Mouse (Mus musculus) liver, embryonic 12.5 days (tissue): ENCODE measurements around the gene Krt19. TPM values are rescaled to one million over a fixed set of nuclear protein-coding genes. Genes with fewer than 3 reads are reported as not detected.

Source experiments
- ATAC-seq: fragments of 200-750 bp; cut with Nextera tagmentation; 2 replicates; pipeline ENCODE4 v1.8.0; 2017; ENCODE audit warnings: moderate number of reproducible peaks, mild to moderate bottlenecking, moderate library complexity
- H3K27ac ChIP-seq: fragments of 300-500 bp; sonication (generic); 2 replicates; pipeline ENCODE4 v1.5.1; 2016; ENCODE audit warnings: mild to moderate bottlenecking
- H3K27me3 ChIP-seq: fragments of 300-500 bp; sonication (generic); replicated peaks from 2 replicates; pipeline ENCODE4 v1.6.1; 2016; ENCODE audit warnings: mild to moderate bottlenecking, moderate library complexity
- H3K36me3 ChIP-seq: fragments of 300-500 bp; sonication (generic); 2 replicates; pipeline ENCODE4 v1.6.1; 2016; ENCODE audit warnings: mild to moderate bottlenecking, moderate library complexity
- H3K4me1 ChIP-seq: fragments of 300-500 bp; sonication (generic); 2 replicates; pipeline ENCODE4 v1.6.1; 2016
- H3K4me2 ChIP-seq: fragments of 300-500 bp; sonication (generic); 2 replicates; pipeline ENCODE4 v1.6.1; 2016; ENCODE audit warnings: mild to moderate bottlenecking, moderate library complexity
- H3K4me3 ChIP-seq: fragments of 300-500 bp; sonication (generic); 2 replicates; pipeline ENCODE4 v1.5.1; 2016; ENCODE audit warnings: mild to moderate bottlenecking, moderate library complexity
- H3K9ac ChIP-seq: fragments of 300-500 bp; sonication (generic); 2 replicates; pipeline ENCODE4 v1.6.1; 2016; ENCODE audit warnings: mild to moderate bottlenecking, moderate library complexity
- H3K9me3 ChIP-seq: fragments of 300-500 bp; sonication (generic); replicated peaks from 2 replicates; pipeline ENCODE4 v1.6.1; 2016; ENCODE audit warnings: mild to moderate bottlenecking, moderate library complexity
- WGBS: fragments of 180-500 bp; shearing (Covaris S2); methylation state at CpG from one replicate; pipeline ENCODE4 v1.1.7; 2016; ENCODE audit not compliant: insufficient replicate concordance; 5-methylcytosine and 5-hydroxymethylcytosine counted together
- polyA plus RNA-seq: library from polyadenylated mRNA; unstranded; fragments of >200 nt; fragmentation: Nextera tagmentation; extraction: Ambion mirVana; gene quantifications from 2 replicates; pipeline ENCODE4 v1.2.1, GENCODE M21; 2016

Gene Krt19
- polyA plus RNA-seq, result 4.0 and 6.7 TPM in 2 replicates

GRCm38 (mm10) chr11:100148615-100149330 is at the start of gene Krt19:
Gene Krt19, minus strand, starts transcription at chr11:100148665.
- H3K27me3 ChIP-seq, result peaks cover 40% of the 10 kb centered on the region
- ATAC-seq, result no peak
- H3K4me1 ChIP-seq, result no peaks in the 10 kb centered on the region; the same call in 1 of the 2 replicates
- no peak within 1 kb of the TSS for H3K4me2 ChIP-seq
- WGBS, result 39% methylated on average over 9 of the region's 9 CpGs
- H3K9ac ChIP-seq, result no peak within 1 kb of the TSS
- H3K4me3 ChIP-seq, result no peak within 1 kb of the TSS
- H3K9me3 ChIP-seq, result no peaks in the 10 kb centered on the region
- H3K27ac ChIP-seq, result no peak within 1 kb of the TSS
- no peaks in the 10 kb centered on the region for H3K36me3 ChIP-seq

DNA sequence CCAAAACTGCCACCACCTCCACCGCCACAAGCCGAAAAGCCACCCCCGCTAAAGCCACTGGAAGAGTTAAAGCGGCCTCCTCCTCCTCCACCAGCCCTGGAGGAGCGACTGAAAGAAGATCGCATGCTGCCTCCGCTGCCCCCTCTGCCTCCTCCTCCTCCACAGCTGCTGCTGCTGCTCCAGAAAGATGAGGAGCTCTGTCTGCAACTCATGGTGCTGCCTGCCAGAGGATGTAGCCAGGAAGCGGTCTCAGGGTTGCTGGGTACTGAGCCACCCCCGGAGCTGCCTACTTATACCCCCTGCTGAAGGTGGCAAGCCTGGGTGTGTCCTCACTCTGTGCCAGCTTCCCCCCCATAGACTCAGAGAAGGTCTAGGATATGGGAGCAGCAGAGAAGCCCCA is 44.5 kb upstream of the Krt19 start, which contains the start of gene Krt9:
Gene Krt9, minus strand, starts transcription at position 255 of the 400 bp plus-strand sequence.
- Histone ChIP-seq H3K4me3 (no peak within 1 kb of the TSS), H3K4me1 (no peaks in the 10 kb centered on the region), H3K9ac (no peak within 1 kb of the TSS), H3K9me3 (no peaks in the 10 kb centered on the region), H3K27ac (no peak within 1 kb of the TSS), H3K36me3 (no peaks in the 10 kb centered on the region), H3K27me3 (no peaks in the 10 kb centered on the region), H3K4me2 (no peak within 1 kb of the TSS)
- no peak for ATAC-seq
- 40% methylated on average over 9 of the region's 9 CpGs for WGBS

DNA sequence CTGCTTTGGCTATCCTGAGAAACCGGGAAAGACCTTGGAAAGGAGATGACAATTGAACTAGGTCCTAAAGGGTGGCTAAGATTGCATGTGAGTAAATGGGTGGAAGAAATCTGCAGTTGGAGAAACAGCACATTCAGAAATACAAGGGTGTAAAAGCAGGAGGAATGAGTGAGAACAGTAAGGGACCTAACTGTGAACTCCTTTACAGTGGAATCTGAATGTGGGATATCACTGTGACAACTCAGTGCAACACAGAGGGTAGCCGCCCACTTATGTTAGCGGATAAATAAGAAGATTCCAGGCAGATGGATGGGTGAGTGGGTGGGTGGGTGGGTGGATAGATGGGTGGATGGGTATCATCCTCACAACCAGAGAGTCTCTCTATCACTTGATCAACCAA is 43.4 kb upstream of the Krt19 start:
- 83% methylated on average over 3 of the region's 3 CpGs for WGBS
- H3K9ac ChIP-seq, result no peak overlapping the region
- H3K27ac ChIP-seq, result no peak overlapping the region
- H3K4me1 ChIP-seq, result no peaks in the 10 kb centered on the region
- no peaks in the 10 kb centered on the region for H3K9me3 ChIP-seq
- H3K27me3 ChIP-seq, result no peaks in the 10 kb centered on the region
- no peak overlapping the region for H3K4me3 ChIP-seq
- no peak overlapping the region for H3K4me2 ChIP-seq
- H3K36me3 ChIP-seq, result no peaks in the 10 kb centered on the region
- no peak for ATAC-seq

GRCm38 (mm10) chr11:100186736-100187135 is 38.3 kb upstream of the Krt19 start:
- Histone ChIP-seq H3K27me3 (no peaks in the 10 kb centered on the region), H3K4me1 (no peaks in the 10 kb centered on the region), H3K9me3 (no peaks in the 10 kb centered on the region), H3K9ac (no peak overlapping the region), H3K4me3 (no peak overlapping the region), H3K4me2 (no peak overlapping the region), H3K36me3 (no peaks in the 10 kb centered on the region), H3K27ac (no peak overlapping the region)
- no peak for ATAC-seq
- 73% methylated on average over 8 of the region's 8 CpGs for WGBS

DNA sequence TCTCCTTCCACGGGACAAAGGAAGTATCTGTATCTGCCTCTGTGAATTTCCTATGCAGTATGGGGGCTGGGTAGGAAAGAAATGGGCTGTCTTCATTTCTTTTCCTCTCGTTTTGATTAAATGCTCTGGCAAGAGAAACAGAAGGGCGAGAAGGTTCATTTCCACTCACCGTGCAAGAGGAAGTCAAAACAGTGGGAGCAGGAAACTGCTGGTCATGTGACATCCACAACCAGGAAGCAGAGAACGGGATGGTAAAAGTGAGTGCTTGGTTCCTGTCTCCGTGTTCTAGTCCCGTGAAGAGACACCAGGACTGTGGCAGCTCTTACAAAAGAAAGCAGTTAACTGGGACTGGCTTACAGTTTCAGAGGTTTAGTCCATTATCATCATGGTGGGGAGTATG is 33.3 kb upstream of the Krt19 start:
- no peak overlapping the region for H3K27ac ChIP-seq
- H3K27me3 ChIP-seq, result no peaks in the 10 kb centered on the region
- 27% methylated on average over 7 of the region's 7 CpGs for WGBS
- no peaks in the 10 kb centered on the region for H3K36me3 ChIP-seq
- H3K4me1 ChIP-seq, result no peaks in the 10 kb centered on the region
- H3K4me3 ChIP-seq, result no peak overlapping the region
- H3K4me2 ChIP-seq, result no peak overlapping the region
- no peaks in the 10 kb centered on the region for H3K9me3 ChIP-seq
- H3K9ac ChIP-seq, result no peak overlapping the region
- ATAC-seq, result no peak

- WGBS, result 64% methylated on average over 3 of the region's 3 CpGs
- Histone ChIP-seq H3K9me3 (no peaks in the 10 kb centered on the region), H3K27ac (no peak overlapping the region), H3K4me3 (no peak overlapping the region), H3K36me3 (no peaks in the 10 kb centered on the region), H3K27me3 (no peaks in the 10 kb centered on the region), H3K4me1 (no peaks in the 10 kb centered on the region), H3K4me2 (no peak overlapping the region), H3K9ac (no peak overlapping the region)
- no peak for ATAC-seq
Observed at GRCm38 (mm10) chr11:100179260-100179659, 30.8 kb upstream of the Krt19 start.

DNA sequence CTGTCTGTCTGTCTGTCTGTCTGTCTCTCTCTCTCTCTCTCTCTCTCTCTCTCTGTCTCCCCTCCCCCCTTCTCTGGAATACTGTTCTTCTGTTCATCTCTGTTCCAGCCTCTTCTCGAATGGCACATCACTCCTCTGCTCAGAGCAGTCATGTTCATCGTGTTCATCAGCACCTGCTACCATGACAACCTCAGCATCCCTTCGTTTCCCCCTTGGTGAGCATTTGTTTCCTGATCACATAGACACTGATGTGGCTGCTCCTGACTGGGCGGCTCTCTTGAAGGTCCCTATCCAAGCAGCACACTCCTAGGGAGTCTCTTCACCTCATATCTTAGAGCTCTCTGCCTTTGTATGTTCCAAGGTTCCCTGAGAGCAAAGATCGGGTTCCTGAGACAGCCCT is 29.8 kb upstream of the Krt19 start:
- Histone ChIP-seq H3K27ac (no peak overlapping the region), H3K36me3 (no peaks in the 10 kb centered on the region), H3K9me3 (no peaks in the 10 kb centered on the region), H3K4me3 (no peak overlapping the region), H3K9ac (no peak overlapping the region), H3K27me3 (no peaks in the 10 kb centered on the region), H3K4me2 (no peak overlapping the region), H3K4me1 (no peaks in the 10 kb centered on the region)
- WGBS, result 62% methylated on average over 5 of the region's 5 CpGs
- no peak for ATAC-seq

DNA sequence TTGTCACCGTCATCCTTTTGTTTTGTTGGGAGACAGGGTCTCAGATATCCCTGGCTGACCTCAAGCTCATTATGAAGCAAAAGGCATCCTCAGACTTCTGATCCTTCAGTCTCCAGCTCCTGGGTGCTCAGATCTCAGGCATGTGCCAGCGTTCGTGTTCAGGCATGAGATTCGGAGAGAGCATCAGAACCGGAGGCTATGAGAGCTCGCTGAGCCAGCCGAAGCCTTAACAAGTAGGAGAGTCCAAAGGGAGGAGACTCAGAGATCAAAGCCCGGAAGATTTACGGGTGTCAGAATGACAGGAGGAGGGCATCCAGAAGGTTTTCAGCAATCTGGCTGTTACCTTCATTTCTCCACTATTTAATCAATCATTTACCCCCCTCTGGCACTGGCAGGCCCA is 28.3 kb upstream of the Krt19 start:
- Histone ChIP-seq H3K9me3 (no peaks in the 10 kb centered on the region), H3K4me1 (no peaks in the 10 kb centered on the region), H3K27ac (no peak overlapping the region), H3K4me3 (no peak overlapping the region), H3K4me2 (no peak overlapping the region), H3K36me3 (no peaks in the 10 kb centered on the region), H3K27me3 (no peaks in the 10 kb centered on the region), H3K9ac (no peak overlapping the region)
- 59% methylated on average over 9 of the region's 9 CpGs for WGBS
- ATAC-seq, result no peak

- 23% methylated on average over 14 of the region's 14 CpGs for WGBS
- H3K9ac ChIP-seq, result no peak overlapping the region
- peak; percentile 30; the same call in 1 of the 2 replicates for ATAC-seq
- no peak overlapping the region for H3K4me2 ChIP-seq
- no peaks in the 10 kb centered on the region for H3K27me3 ChIP-seq
- H3K36me3 ChIP-seq, result no peaks in the 10 kb centered on the region
- no peaks in the 10 kb centered on the region for H3K9me3 ChIP-seq
- no peaks in the 10 kb centered on the region for H3K4me1 ChIP-seq
- H3K27ac ChIP-seq, result no peak overlapping the region
- no peak overlapping the region for H3K4me3 ChIP-seq
Observed at GRCm38 (mm10) chr11:100168765-100169762, 20.6 kb upstream of the Krt19 start.

DNA sequence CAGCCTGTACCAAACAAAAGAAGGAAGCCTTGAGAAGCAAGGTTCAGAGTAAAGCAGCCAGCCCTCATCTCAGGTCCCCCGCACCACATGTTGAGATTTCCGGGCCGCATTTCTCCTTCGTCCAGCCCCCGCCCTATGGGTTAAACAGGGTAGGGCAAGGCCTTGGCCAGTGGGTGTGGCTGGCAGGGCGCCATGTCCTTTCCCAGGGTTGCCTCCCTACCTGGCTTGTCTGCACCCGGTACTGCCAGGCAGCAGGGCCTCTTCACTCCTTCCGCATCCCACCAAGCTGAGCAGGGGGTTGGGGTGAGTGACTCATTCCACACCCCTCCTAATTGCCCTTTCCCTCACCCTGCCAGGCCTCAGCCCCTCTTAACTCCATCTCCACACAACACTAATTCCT is 19.6 kb upstream of the Krt19 start:
- 68% methylated on average over 8 of the region's 8 CpGs for WGBS
- Histone ChIP-seq H3K27ac (no peak overlapping the region), H3K36me3 (no peaks in the 10 kb centered on the region), H3K4me1 (no peaks in the 10 kb centered on the region), H3K4me2 (no peak overlapping the region), H3K27me3 (no peaks in the 10 kb centered on the region), H3K4me3 (no peak overlapping the region), H3K9me3 (no peaks in the 10 kb centered on the region), H3K9ac (no peak overlapping the region)
- no peak for ATAC-seq

DNA sequence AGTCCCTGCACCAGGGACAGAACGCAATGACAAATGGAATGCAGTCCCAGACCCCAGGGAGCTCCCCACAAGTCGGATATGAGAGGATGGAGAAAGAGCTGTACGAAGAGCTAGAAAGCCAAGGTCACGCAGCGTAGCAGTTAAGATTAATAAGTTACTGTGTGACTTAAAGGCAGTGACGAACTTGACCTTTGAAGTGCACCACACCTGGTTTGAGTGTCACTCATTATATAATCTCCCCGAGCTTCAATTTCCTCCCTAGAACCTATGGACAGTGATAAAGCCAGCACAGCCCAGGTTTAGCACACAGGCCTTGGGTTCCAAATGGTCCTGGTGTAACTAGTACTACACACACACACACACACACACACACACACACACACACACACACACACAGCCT is 15.9 kb upstream of the Krt19 start:
- H3K4me1 ChIP-seq, result no peaks in the 10 kb centered on the region
- ATAC-seq, result no peak
- no peak overlapping the region for H3K27ac ChIP-seq
- H3K4me2 ChIP-seq, result no peak overlapping the region
- H3K36me3 ChIP-seq, result no peaks in the 10 kb centered on the region
- WGBS, result 47% methylated on average over 7 of the region's 7 CpGs
- no peak overlapping the region for H3K9ac ChIP-seq
- H3K27me3 ChIP-seq, result no peaks in the 10 kb centered on the region
- H3K9me3 ChIP-seq, result no peaks in the 10 kb centered on the region
- no peak overlapping the region for H3K4me3 ChIP-seq

DNA sequence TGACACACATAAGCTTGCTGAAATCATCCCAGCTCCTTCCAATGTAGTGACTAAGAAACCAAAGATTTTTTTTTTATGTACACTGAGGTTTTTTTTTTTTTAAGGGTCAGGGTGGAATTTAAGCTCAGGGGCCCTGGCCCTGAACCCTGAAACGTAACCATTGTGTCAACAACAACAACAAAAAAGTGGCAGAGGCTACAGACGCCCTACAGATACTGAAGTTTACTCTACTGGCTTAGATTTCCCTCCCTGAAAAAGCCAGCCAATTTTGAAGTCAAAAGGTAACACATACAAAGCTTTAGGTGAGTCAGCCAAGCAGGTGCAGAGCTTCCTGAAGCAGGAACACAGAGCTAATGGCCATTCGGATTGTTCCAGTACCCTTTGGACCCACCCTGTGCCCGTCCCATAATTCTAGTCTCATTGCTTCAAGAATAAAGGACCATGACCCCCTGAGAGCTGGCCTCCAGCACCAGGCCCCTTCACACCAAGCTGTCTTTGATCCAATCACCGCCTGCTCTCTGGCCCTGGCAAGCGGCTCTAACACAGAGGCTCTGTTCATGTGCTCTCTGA is 9.5 kb upstream of the Krt19 start:
- no peaks in the 10 kb centered on the region for H3K36me3 ChIP-seq
- no peak overlapping the region for H3K27ac ChIP-seq
- H3K4me2 ChIP-seq, result no peak overlapping the region
- no peak overlapping the region for H3K9ac ChIP-seq
- WGBS, result 52% methylated on average over 6 of the region's 6 CpGs
- no peak overlapping the region for H3K4me3 ChIP-seq
- H3K9me3 ChIP-seq, result no peaks in the 10 kb centered on the region
- H3K4me1 ChIP-seq, result no peaks in the 10 kb centered on the region
- ATAC-seq, result no peak
- no peaks in the 10 kb centered on the region for H3K27me3 ChIP-seq
